Mouse (Mus musculus) brain, embryonic 14.5 days (tissue): ENCODE data around the gene Upp2. TPM values are rescaled to one million over a fixed set of nuclear protein-coding genes. Genes with fewer than 3 reads are reported as not detected.

ENCODE experiments used
- DNase-seq: peaks from one replicate; pipeline ENCODE4 v3.0.0-alpha.2; 2011; ENCODE audit warnings: low read depth
- CTCF ChIP-seq: fragments of 200-500 bp; IDR thresholded peaks from 2 replicates; pipeline ENCODE4 v1.5.1; 2012; ENCODE audit warnings: inconsistent platforms, mild to moderate bottlenecking, moderate library complexity, borderline replicate concordance; ENCODE audit not compliant: insufficient read depth, insufficient read length; ENCODE audit errors: extremely low read depth
- POLR2A ChIP-seq: fragments of 200-500 bp; IDR thresholded peaks from 2 replicates; pipeline ENCODE4 v1.6.1; 2012; ENCODE audit warnings: mild to moderate bottlenecking, inconsistent platforms, borderline replicate concordance; ENCODE audit not compliant: poor library complexity, insufficient read depth, insufficient read length, severe bottlenecking; ENCODE audit errors: extremely low read depth
- polyA plus RNA-seq: library from polyadenylated mRNA; depleted of rRNA; stranded (reverse); fragments of >200 nt; gene quantifications from 2 replicates; pipeline ENCODE4 v1.2.3, GENCODE M21; 2012

Gene Upp2
- polyA plus RNA-seq, 1 experiment = 13.5 TPM

- DNase-seq = no peak
- TF ChIP-seq CTCF = no peak
- no peak for TF ChIP-seq POLR2A
These were observed 62.3 kb downstream of the Upp2 start for GRCm38 (mm10) chr2:58629440-58629839.

DNA sequence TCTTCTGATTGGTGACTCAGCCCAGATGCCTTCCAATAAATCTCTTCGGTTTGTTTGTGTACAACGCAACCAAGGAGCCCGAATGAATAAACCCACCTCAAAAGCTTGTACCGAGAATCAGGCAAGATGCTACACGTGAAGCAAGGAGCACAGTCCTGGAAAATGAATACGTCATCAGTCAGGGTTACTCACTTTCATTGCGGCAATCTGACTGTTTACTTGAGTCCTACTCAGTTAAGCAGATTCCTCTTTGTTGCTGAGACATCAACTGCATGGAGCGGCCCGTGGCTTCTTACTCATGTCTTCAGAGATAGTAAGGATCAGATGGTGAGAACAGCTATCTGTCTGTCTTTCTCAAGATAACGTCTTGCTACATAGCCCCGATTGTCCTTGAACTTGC lies 66.7 kb downstream of the Upp2 start:
- no peak for DNase-seq
- TF ChIP-seq POLR2A = no peak
- TF ChIP-seq CTCF = no peak

DNA sequence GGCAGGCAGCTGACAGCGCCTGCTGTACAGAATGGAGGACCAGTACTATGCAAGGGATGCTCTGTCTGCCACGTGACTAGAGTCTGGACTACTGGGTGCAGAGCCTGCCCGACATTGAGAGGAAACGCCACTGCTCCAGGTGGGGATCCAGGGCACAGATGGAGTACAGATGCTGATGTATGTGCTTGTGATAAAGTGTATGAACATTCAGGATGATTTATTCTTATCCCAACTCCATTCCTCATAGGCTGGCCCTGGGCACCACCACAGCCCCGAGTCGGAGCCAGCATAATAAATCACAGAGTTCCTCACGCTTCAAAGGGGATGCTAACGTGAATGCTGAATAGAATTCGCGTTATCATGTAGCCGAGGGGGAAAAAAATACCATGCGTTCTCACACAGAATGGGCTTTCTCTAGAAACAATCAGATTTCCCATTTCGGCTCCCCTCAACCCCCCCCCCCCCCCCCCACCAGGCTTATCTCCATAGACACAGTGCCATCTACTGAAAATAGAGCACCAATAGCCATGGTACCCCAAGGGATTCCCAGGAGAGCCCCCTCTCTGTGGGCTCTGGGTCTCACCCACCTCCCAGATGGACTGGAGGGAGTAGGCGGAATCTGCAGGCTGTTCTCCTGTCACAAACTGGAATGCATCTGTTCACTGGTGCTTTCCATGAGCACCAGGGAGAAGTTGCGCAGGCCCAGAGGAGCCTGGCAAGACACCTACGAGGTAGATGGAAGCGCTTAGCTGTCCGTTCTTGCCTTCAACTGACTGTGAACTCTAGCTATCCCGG lies 74.9 kb downstream of the Upp2 start:
- DNase-seq = peak; percentile 35
- no peak for TF ChIP-seq CTCF
- TF ChIP-seq POLR2A = no peak

DNA sequence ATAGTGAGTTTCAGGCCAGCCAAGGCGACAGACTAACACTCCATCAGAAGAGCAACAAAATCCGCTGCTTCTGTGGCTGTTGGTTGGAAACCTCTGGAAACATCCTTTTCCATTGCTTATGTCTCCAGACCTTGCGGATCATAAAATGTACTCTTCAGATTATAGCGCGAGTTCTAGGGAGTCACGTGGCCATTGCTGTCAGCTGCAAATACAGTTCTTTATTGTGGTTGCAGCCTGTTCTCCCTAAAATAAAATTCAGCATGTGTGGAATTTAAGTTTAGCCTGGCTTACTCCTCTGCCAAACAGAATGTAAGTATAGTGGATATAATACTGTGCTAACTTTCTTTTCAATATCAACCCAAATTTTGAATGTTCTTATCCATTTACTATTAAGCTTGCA lies 78.6 kb downstream of the Upp2 start:
- TF ChIP-seq CTCF (no peak), POLR2A (no peak)
- no peak for DNase-seq

DNA sequence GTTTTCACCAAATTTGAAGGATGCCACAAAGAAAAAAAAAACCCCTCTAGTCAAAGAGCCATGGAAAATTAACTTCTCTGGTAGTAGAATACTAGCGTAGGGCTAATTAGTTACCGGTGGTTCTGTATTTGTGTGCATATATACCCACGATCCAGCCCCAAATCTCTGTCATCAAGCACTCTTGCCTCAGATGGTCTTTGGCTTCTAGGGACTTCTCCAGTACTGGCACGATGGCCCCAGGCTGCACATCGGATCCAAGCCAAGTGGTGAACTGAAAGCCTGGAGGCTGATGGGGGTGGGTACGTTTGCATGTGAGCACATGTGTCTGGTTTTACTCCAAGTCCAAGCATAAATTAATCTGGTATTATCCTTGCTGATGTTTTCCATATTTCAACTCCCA lies 88.1 kb downstream of the Upp2 start:
- no peak for TF ChIP-seq CTCF

DNA sequence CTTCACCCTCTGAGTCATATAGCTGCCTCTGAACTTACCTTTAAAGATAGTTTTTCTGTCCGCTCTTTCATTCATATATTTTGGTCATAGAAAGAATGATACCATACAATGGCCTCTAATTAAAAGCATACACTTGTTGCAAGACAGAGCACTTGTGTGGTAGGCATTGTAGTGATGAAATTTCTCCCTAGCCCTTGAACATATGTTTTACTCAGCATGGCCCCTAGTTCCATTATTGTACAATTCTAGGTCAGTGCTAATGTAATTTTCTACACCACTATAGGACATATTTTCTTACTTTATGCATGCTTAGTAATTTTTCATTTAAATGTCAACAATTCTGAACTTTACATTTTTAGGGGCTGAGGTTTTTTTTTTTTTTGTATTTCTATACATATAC lies 89.9 kb downstream of the Upp2 start:
- TF ChIP-seq POLR2A (no peak), CTCF (no peak)
- DNase-seq = no peak

More for the DNA sequence above, 88.1 kb downstream of the Upp2 start:
- DNase-seq = no peak

DNA sequence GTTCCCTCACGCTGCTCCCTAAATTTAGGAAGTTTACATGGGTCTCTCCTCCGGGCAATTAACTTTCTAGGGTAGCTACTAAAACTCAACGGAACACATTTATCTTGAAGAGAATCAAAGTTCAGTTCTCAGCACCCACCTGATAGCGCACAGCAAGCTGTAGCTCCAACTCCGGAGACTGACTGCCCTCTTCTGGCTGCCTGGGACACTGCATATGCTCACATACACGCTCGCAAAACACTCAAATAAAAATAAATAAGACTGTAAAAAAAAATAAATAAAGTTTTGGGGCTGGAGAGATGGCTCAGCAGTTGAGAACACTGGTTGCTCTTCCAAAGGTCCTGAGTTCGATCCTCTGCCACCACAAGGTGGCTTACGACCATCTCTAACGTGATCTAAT lies 90.8 kb downstream of the Upp2 start:
- TF ChIP-seq CTCF = no peak
- no peak for TF ChIP-seq POLR2A
- DNase-seq = no peak

DNA sequence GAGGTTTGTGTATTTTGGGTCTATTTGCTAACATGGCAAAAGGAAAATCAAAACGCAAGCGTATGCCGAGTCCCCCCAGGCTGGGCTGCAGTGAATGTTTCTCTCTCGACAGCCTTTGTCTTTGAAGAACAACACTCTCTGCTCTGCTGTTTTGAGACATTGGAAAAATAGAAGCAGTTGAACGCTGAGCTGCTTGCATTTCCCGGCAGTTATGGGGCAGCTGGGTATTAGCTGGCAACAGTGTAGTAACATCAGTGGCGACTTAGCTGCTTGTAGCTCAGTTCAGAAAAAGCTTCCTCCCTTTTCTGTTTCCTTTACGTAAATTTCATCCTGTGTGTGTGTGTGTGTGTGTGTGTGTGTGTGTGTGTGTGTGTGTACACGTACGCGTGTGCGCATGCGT lies 93.5 kb downstream of the Upp2 start:
- TF ChIP-seq POLR2A (no peak), CTCF (no peak)
- peak; percentile 62 for DNase-seq

GRCm38 (mm10) chr2:58661116-58661515 lies 94.0 kb downstream of the Upp2 start:
- DNase-seq = no peak

DNA sequence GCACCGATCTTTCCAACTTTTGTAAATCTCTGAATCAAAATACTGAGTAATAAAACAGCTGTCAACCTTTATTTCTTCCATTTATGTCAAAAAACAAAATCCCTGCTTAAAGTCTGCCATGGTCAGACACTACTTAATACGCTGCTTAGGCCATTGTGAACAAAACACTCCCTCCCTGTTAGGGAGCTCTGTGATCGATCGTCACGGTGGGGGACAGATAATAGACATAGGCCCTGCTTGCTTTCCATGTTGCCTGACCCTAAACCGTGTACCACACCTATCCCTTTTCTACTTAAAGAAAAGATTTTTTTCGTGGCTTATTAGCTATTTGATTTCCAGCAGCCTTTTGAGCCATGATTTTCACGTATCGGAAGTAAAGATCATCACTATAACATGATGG lies 95.6 kb downstream of the Upp2 start:
- no peak for TF ChIP-seq POLR2A
- TF ChIP-seq CTCF = no peak

More at GRCm38 (mm10) chr2:58661116-58661515, 94.0 kb downstream of the Upp2 start:
- TF ChIP-seq CTCF = no peak
- no peak for TF ChIP-seq POLR2A

DNA sequence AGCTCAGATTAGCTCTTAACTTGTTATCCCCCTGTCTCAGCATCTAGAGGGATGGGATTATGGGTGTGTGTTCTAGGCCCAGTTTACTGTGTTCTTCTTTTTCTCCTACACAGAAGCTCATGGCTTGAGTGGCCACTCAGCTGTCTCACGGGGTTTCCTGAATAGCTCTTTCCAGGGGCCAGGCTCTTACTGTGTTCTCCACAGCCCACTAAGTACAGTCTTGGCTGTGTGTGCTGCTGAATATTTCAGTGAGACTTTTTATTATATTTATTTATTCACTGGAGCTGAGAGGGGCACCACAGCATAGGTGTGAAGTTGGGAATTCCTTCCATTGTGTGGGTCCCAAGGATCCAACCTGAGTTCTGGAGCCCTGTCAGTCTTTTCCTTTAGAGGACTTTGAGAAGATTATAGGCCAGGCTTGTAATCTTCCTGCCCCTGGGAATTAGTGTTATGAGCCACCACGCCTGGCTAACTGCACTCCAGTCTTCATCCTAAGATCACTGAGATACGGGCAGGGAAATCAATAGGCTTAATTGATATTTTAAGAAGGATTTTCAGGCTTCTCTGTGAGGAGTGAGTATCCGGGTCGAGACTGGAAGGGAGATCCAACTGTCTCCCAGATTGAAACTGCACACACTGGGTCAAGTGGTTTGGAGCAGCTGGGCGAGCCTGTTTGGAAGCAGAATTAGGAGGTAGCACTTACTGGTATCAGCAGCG lies 96.5 kb downstream of the Upp2 start:
- no peak for TF ChIP-seq CTCF
- no peak for TF ChIP-seq POLR2A
- DNase-seq = peak; percentile 24

More for the DNA sequence above, 95.6 kb downstream of the Upp2 start:
- DNase-seq = no peak

DNA sequence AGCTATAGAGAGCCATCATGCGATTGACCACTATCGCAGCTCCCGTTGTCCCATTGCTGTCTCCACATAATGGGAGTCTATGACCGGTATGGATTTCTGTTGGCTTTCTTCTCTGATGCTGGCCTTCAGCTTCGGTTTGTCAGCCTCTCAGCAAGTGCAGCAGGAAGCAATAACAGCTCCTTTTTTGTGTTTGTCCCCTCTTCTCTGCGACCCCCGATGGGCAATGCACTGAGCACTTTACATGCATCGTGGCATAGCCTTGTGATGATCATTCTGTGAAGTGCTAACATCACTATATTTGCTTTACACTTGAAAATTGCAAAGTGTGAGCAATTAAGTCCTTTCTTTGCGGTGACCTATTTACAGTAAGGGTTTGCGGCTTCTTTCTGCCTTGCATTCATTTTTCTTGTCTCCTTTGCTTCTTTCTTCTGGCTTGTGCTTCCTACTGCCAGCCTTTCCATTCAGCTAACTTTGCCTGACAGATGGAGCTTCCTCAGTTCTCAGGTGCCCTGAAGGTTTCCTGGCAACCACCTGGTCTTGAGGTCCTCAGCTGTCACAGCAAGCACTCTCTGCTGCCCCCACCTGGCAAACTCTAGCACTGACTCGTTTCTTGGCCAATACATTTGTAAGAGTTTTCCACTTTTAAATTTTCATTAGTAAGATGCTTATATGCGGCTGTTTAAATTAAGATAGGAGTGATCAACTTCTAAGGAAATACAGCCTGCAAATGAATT lies 98.2 kb downstream of the Upp2 start:
- peak; percentile 90 for DNase-seq
- TF ChIP-seq POLR2A = no peak
- peak; percentile 83 for TF ChIP-seq CTCF

DNA sequence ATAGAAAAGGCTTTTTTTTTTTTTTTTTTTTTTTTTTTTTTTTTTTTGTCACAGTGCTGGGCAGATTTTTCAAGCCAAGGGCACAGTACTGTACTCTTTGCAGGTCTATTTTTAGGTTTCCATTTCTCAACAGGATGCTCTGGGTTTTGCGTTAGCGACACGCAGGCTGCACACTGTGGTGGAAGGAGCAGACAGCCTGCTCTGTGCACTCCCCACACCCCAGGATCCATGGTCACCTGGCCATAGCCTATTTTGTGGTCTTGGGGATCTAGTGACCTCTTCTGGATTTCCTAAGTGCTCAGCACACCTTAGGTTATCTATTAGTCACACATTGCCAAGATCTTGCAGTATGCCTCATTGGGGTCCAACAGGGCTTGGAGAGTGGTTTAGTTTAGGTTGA lies 100.2 kb downstream of the Upp2 start:
- no peak for TF ChIP-seq CTCF
- no peak for DNase-seq
